Mouse (Mus musculus) WW6 (cell line): ENCODE results near the gene Trim14.

Experiments used
- DNase-seq: peaks from one replicate; pipeline ENCODE4 v3.0.0-alpha.2; 2013; ENCODE audit warnings: low read depth, low spot score

Trim14 gene

DNA sequence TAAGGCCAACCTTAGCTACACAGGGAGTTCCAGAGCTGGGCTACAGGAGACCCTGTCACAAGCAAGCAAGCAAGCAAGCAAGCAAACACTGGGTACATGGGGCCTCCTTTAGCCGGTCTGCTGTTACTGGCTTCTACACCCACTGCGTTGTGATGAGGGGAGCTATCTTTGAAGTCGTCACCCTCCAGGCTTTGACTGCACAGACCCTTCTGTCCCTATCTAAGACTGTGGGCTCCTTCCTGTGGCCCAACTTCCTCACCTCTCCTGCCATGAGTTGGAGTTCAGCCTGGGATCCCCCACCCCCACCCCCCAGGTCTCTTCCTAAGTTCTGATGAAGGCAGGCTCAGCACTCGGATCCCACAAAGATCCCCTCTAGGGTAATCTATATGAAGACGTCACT lies 26.1 kb upstream of the Trim14 start:
- no peak for DNase-seq

DNA sequence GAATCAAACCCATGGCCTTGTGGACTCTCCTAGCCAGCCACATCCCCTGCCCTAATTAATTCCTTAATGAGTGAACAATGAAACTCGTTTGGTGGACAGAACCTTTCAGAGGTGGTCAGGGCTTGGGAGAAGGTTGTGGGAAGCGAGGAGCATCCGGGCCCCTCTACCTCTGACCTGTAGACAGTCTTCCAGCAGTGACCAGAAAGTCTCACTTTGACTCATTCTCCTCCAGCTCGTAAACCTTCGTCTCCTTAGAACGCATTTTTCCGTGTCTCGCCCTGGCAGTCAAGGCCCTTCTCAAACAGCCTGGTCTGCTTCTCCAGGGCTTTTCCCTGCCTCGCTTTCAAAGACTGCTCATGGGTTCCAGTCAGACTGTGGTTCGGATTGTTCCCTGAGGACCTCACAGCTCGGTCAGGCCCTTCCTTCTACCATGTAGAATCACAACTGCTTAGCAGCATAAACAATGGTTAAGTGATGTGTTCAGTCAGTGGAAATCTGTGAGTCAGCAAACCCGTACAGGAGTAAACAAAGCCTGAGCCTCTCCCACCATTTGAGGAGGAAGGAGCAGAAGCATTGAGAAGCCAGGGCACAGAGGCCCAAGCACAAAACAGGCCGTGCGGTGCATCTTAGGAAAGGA lies 24.2 kb upstream of the Trim14 start:
- no peak for DNase-seq

DNA sequence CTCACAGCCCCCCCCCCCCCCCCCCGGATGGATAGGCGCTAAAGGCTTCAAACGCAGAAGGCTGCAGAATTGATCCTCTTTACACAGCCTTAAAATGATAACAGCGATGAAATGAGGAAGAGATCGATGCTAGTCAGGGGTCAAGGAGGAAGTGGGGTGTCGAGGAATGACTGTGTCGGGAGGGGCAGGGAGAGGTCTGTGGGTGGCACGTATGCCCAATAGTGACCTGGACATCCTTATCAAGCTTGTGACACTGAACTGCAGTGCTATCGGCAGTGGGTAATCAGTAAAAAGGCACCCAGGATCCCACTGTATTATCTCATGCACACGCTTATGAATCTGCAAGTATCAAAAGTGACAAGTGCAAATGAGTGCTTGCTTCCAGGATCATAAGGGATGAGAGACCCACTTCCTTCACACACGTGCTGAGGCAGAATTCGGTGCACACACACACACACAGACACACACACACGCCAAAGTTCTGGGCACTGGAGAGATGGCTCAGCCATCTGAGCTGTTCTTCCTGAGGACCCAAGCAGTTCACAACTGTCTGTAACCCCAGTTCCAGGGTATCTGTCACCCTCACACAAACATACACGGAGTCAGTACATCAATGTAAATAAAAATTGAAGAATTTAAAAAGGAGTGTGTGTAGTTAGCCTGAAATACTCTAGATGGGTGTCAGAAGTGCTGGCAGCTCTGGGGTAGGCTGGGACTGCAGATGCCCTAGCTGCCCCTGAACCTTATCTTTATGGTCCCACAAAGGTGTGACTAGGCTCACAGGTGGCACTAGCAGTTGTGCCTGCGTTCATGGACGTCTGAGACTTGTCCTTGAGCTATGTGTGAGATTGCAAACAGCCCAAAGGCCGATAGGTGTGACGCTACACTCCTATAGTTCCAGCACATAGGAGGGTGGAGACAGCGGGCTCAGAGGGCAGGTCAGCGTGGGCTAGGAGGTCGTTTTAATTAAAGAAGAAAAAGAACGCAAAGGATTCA lies 23.0 kb upstream of the Trim14 start:
- no peak for DNase-seq

GRCm38 (mm10) chr4:46556933-46557332 lies 21.0 kb upstream of the Trim14 start:
- DNase-seq, result no peak

DNA sequence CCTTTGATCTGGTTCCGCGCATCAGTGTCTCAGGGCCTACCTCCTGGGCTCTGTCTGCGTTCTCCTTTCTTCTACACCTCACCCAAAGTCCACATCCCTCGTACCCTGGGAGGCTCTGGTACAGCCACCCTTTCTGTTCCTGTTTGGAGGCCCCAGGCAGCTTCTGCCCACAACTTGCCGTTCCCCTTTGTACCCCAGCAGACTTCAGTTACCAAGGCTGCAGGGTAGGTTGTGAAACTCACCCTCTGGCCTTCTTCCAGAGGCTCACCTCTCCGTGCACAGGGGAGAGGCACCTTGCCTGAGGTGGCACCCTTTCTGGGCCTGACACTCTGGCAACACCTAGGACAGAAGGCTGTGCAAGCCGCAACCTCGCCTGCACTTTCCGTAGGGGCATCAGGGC lies 19.8 kb upstream of the Trim14 start:
- no peak for DNase-seq

- no peak for DNase-seq
Measured at GRCm38 (mm10) chr4:46554295-46555069, 18.5 kb upstream of the Trim14 start.

DNA sequence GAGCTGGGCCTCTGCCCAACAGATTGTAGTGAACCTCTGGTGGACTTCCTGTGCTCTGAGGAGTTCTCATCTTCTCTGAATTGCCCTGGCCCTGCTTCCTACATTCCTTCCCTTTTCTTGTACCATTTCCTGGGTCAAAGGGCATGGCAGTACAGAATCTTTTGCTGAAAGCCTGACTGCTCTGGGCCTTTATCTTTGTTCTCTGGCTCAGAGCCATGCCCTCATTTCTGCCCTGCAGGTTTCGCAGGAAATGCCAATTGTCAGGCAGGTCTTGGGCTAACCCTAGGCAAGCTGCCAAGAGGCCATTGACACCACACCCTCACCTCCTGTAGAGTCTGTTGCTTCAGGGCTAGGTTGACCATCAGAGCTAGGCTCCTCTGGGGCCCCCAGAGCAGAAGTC lies 17.9 kb upstream of the Trim14 start:
- DNase-seq, result no peak

DNA sequence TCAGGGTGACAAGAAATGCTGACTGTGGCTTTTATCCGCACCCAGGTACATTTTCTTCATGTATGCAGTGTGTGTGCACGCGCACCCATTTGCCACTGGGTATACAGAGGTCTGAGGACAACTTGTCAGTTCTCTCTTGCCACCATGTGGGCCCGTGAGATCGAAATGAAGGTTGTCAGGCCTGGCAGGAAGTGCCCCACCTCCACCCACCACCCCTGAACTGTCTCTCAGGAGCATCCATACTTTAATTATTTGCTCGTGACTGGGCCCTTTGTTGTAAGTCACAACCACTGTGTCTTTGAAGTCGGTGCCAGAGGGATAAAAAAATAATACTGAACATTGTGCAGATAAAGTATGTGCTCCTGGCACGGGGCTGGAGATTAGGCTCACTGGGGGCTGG lies 14.5 kb upstream of the Trim14 start:
- DNase-seq, result no peak

- DNase-seq, result no peak
Measured at GRCm38 (mm10) chr4:46549979-46550378, 14.0 kb upstream of the Trim14 start.

DNA sequence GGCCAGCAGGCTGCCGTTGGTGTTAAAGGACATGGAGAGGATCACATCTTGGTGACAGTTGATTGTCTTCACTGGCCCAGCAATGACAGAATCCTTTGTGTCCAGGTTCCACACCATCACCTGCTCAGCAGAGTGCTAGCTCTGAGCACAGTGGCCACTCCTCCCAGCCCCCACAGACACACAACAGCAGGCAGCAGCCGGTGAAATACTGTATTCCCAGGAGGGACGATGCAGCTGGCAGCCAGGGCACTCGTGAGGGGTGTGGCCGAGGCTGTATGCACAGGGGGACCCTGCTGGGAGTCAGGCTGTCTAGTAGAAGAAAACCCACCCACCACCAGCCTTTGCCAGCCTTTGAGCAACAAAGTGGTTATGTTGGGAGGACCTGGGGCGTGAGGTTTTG lies 10.8 kb upstream of the Trim14 start:
- DNase-seq, result no peak

- no peak for DNase-seq
Measured at GRCm38 (mm10) chr4:46545498-46545897, 9.6 kb upstream of the Trim14 start.

DNA sequence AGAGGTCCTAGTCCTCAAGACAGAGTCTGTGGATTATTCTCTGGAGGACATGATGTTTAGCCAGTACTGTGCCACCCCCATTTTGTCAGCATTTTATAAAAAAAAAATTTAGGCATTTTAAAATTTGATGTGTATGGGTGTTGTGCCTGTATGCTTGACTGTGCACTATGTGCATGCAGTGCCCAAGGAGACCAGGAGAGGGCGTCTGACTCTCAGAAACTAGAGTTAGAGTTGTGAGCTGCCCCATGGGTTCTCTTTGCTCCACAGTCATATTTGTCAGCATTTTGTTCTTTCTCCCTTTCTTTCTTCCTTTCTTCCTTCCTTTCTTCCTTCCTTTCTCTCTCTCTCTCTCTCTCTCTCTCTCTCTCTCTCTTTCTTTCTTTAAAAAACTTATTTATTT lies 8.4 kb upstream of the Trim14 start:
- DNase-seq, result no peak

DNA sequence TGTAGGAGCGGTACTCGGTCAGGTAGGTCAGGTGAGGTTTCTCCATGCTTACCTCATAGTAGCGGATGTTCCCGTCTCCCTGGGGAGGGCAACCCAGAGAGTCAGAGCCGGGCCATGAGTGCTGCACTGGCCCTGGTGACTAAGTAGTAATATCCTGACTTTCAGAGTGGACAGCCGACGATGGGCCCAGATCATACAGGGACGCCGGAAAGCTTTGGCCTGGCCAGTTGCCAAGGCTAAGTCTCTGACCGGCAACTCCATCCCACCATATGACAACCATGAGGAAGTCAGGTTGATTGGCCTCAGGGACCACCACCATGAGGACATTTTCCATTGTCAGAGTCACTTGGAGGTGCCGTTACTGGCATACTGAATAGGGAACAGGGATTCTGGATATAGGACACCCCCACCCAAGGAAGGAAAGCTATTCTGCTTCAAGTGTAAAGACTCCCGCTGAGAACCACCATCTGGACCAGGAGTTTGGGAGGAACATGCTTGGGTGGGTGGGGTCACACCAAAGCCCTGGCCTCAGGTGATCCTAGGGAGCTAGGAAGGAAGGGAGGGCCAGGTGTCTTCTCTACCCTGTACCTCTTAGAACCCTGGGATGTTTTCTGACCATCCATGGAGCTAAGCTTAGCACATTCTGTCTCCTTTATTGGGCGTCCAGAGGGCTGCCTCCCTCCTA lies 7.6 kb upstream of the Trim14 start:
- no peak for DNase-seq

DNA sequence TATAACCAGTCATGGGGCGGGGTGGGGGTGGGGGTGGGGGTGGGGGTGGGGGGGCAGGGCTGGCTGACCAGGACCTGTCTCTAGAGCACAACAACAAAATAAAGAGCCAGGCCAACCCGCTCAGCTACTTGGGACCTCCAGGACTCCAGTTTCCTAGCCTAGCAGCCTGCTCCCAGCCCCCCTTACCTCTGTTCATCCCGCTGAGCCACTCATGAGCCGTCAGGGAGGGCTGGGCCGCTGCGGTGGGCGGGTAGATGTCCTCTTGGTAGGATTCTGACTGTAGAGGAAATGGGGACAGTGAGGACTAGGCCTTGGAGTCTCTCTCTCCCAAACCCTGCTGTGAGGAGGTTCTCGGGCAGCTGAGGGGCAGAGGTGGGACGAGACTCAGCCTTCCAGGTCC lies 5.8 kb upstream of the Trim14 start:
- no peak for DNase-seq

GRCm38 (mm10) chr4:46539167-46539566 lies 3.2 kb upstream of the Trim14 start:
- no peak for DNase-seq

- no peak for DNase-seq
Measured at GRCm38 (mm10) chr4:46535094-46535830, 679 bp downstream of the Trim14 start.

- no peak for DNase-seq
Measured at GRCm38 (mm10) chr4:46533934-46534720, 1.8 kb downstream of the Trim14 start.

- DNase-seq, result no peak
Measured at GRCm38 (mm10) chr4:46532926-46533325, 3.0 kb downstream of the Trim14 start.

GRCm38 (mm10) chr4:46532511-46532910 lies 3.4 kb downstream of the Trim14 start:
- DNase-seq, result no peak

DNA sequence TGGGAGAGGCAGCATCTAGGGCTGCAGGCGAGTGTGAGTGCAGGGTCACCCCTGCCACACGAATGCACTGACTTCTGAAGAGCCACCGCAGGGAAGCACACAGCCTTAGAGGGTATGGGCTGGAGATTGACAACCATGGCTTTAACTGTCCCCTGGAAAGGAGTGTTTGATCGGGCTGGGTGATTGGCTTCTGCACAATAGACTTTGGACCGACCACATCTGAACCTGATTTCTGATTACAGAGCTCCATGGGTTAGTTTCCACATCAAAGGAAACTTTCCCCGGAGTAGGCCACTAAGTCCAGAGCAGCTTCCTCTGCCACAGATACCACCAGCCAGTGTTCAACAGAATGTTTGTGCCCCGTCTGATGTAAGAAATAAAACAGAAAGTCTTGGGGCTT lies 6.2 kb downstream of the Trim14 start:
- no peak for DNase-seq
